ENCODE assay signal across 27 mouse cellular contexts in genomic region chr1:134549632-134550132, GRCm38 (mm10). TPM values are rescaled to one million over a fixed set of nuclear protein-coding genes. Genes with fewer than 3 reads are reported as not detected.
A peak's percentile ranks its signal among the peaks of the same experiment; 100 is the strongest.
DNase-seq lines count a peak whose midpoint lies in the region; ATAC-seq and TF ChIP-seq lines count a peak whose summit lies in the region.
"Had no signal": no experiment of that assay in that cellular context is flagged by ENCODE, and none has a peak within 500 bp of the region (broad histone marks: within the 10 kb centered on the region; RNA-seq: fewer than 3 reads in every experiment).

TSS of gene Mgat4e (minus strand) at chr1:134549682.

- no peaks in the 10 kb centered on the region for H3K36me3 ChIP-seq in heart, embryonic 12.5 days
- no peaks in the 10 kb centered on the region for H3K36me3 ChIP-seq in heart, embryonic 10.5 days
- no peaks in the 10 kb centered on the region for H3K36me3 ChIP-seq in E14TG2a.4 (ENCODE audit: insufficient read depth, low read length)
- no peaks in the 10 kb centered on the region for H3K36me3 ChIP-seq in ES-E14 (ENCODE audit: control insufficient read depth, insufficient read depth, low read length, poor library complexity, severe bottlenecking)
- H3K36me3 ChIP-seq: embryonic facial prominence, embryonic 13.5 days; forebrain, embryonic 12.5 days; heart, embryonic 13.5 days; hindbrain, embryonic 15.5 days had no signal

- H3K9ac ChIP-seq in heart, embryonic 12.5 days: 0 out of 2 replicates have a peak within 1 kb of the TSS, but pooled peaks have one; percentile 24
- no peak within 1 kb of the TSS for H3K9ac ChIP-seq in ES-E14 (ENCODE audit: insufficient read depth, low read depth, low read length, poor library complexity, severe bottlenecking)
- H3K9ac ChIP-seq: embryonic facial prominence, embryonic 13.5 days; forebrain, embryonic 12.5 days; heart, embryonic 13.5 days; hindbrain, embryonic 15.5 days had no signal

- no peak within 1 kb of the TSS for H3K27ac ChIP-seq in heart, embryonic 12.5 days (ENCODE audit: poor library complexity, severe bottlenecking)
- no peak within 1 kb of the TSS for H3K27ac ChIP-seq in heart, embryonic 10.5 days
- peak within 1 kb of the TSS; percentile 38; the same call in 1 of the 2 replicates for H3K27ac ChIP-seq in ES-E14 (ENCODE audit: insufficient read depth, low read depth, low read length, poor library complexity, severe bottlenecking)
- H3K27ac ChIP-seq: embryonic facial prominence, embryonic 13.5 days; forebrain, embryonic 12.5 days; heart, adult 2 months; heart, embryonic 13.5 days; hindbrain, embryonic 15.5 days had no signal

- in situ Hi-C loops in ES-E14 (cut with MboI; ENCODE audit: low sequenced_read_pairs in 2 of 2, unreplicated experiment in 2 of 2): no loop called here

- H3K27me3 ChIP-seq in heart, embryonic 12.5 days (replicated peaks): no peaks in the 10 kb centered on the region
- H3K27me3 ChIP-seq in heart, embryonic 10.5 days (ENCODE audit: insufficient read depth, poor library complexity, severe bottlenecking): no peaks in the 10 kb centered on the region
- no peaks in the 10 kb centered on the region for H3K27me3 ChIP-seq in E14TG2a.4 (ENCODE audit: insufficient read depth, low read length)
- H3K27me3 ChIP-seq: embryonic facial prominence, embryonic 13.5 days; heart, embryonic 13.5 days; hindbrain, embryonic 15.5 days had no signal

- no peak for DNase-seq in heart, embryonic 10.5 days (ENCODE audit: low spot score)
- no peak for DNase-seq in ES-E14 (ENCODE audit: low read depth, low spot score)
- no peak for DNase-seq in natural killer cell, adult 2 months (ENCODE audit: low spot score in 2 of 2)
- no peak for DNase-seq in ovary, postnatal 10 days (ENCODE audit: low spot score)
- DNase-seq: adrenal gland, postnatal 14 days; cerebellum, adult 11-12 months; cerebellum, adult 9-10 months; cerebellum, postnatal 25 days; gastrocnemius, postnatal 10 days; heart, adult 2 months; heart, postnatal 36 days had no signal

- no peak within 1 kb of the TSS for H3K4me2 ChIP-seq in heart, embryonic 12.5 days
- H3K4me2 ChIP-seq: embryonic facial prominence, embryonic 13.5 days; forebrain, embryonic 12.5 days; heart, embryonic 13.5 days; hindbrain, embryonic 15.5 days had no signal

- H3K4me3 ChIP-seq in heart, embryonic 12.5 days: no peak within 1 kb of the TSS
- H3K4me3 ChIP-seq in heart, embryonic 10.5 days: no peak within 1 kb of the TSS
- peak within 1 kb of the TSS; percentile 49 for H3K4me3 ChIP-seq in E14TG2a.4 (replicated peaks; ENCODE audit: low read length)
- H3K4me3 ChIP-seq in ES-E14 (ENCODE audit: insufficient read depth in 1 of 2, low read depth in 1 of 2, low read length in 2 of 2, poor library complexity in 1 of 2, severe bottlenecking in 1 of 2): peak within 1 kb of the TSS; percentile 20 to 34; a peak in 2 of 4 replicates
- H3K4me3 ChIP-seq: embryonic facial prominence, embryonic 13.5 days; forebrain, embryonic 12.5 days; heart, adult 2 months; heart, embryonic 13.5 days; hindbrain, embryonic 15.5 days had no signal

- TF ChIP-seq CTCF in E14TG2a.4 (conservative IDR thresholded peaks at IDR 0.05; ENCODE audit: low read length): no peak

- H3K9me3 ChIP-seq in heart, embryonic 12.5 days (replicated peaks): peaks cover 9% of the 10 kb centered on the region; the same call in 1 of the 2 replicates
- peaks cover 7% of the 10 kb centered on the region for H3K9me3 ChIP-seq in heart, embryonic 10.5 days
- peaks cover 17% of the 10 kb centered on the region for H3K9me3 ChIP-seq in E14TG2a.4 (ENCODE audit: low read length)
- H3K9me3 ChIP-seq in ES-E14 (ENCODE audit: control insufficient read depth, insufficient read depth, low read depth, low read length): no peaks in the 10 kb centered on the region
- H3K9me3 ChIP-seq: hindbrain, embryonic 15.5 days had no signal

- H3K4me1 ChIP-seq in heart, embryonic 12.5 days (replicated peaks): 0 out of 2 replicates have a peak, but pooled peaks cover 3% of the 10 kb centered on the region
- 0 out of 2 replicates have a peak, but pooled peaks cover 5% of the 10 kb centered on the region for H3K4me1 ChIP-seq in heart, embryonic 10.5 days
- H3K4me1 ChIP-seq in E14TG2a.4 (replicated peaks; ENCODE audit: low read depth, low read length) (peaks cover 71% of the 10 kb centered on the region), ES-E14 (ENCODE audit: control insufficient read depth in 2 of 2, insufficient read depth in 2 of 2, low read length in 2 of 2, poor library complexity in 1 of 2) (peaks cover 2 to 6% of the 10 kb centered on the region in 2 experiments; a peak in 2 of 4 replicates)
- H3K4me1 ChIP-seq: forebrain, embryonic 12.5 days; heart, embryonic 13.5 days; hindbrain, embryonic 15.5 days had no signal

- 44% methylated on average over 7 of the region's 7 CpGs for WGBS in heart, embryonic 12.5 days
- WGBS in heart, embryonic 10.5 days: 32% methylated on average over 7 of the region's 7 CpGs

- ATAC-seq in heart, embryonic 12.5 days (ENCODE audit: insufficient number of reproducible peaks, low FRiP score): no peak
- peak; percentile 42; the same call in 1 of the 2 replicates for ATAC-seq in common myeloid progenitor, adult 5-6 weeks (replicated peaks; ENCODE audit: low read depth, poor library complexity, severe bottlenecking)
- ATAC-seq: activated CD4-positive, CD25-positive, alpha-beta regulatory T cell, adult 4 months; forebrain, embryonic 16.5 days; inflammation-experienced regulatory T-cells, adult 6 months had no signal

TF ChIP-seq in ES-E14, 5 proteins besides CTCF, POLR2A, EP300 and RAD21:
- no peak for TF ChIP-seq MAFK (IDR thresholded peaks at IDR 0.05; ENCODE audit: insufficient read depth, low read depth, low read length)

RNA-seq across cellular contexts. Expression of gene Mgat4e, which starts in this region (rescaled TPM):
- not detected in 2 replicates for polyA plus RNA-seq in heart, embryonic 12.5 days (2016; fragmentation: Nextera tagmentation; extraction: Ambion mirVana)
- not detected in 2 replicates for polyA plus RNA-seq in heart, embryonic 10.5 days (2016; fragmentation: Nextera tagmentation; extraction: Ambion mirVana)
- 0.76 and 2.1 TPM in 2 replicates for total RNA-seq in ES-E14 (2012; rRNA removed)
- total RNA-seq in common myeloid progenitor, adult 5-6 weeks (2017): not detected in 2 replicates
- total RNA-seq: adrenal gland, adult 18-20 months; adrenal gland, postnatal 14 days; gastrocnemius, postnatal 10 days; gastrocnemius, postnatal 4 days; heart, adult 2 months; heart, postnatal 36 days had no signal
- polyA plus RNA-seq: activated CD4-positive, CD25-positive, alpha-beta regulatory T cell, adult 4 months; C2C12; embryonic facial prominence, embryonic 13.5 days; forebrain, embryonic 12.5 days; forebrain, embryonic 16.5 days; frontal cortex, adult 2 months; heart, adult 2 months; heart, embryonic 13.5 days; heart, postnatal 0 days; hindbrain, embryonic 11.5 days; hindbrain, embryonic 15.5 days; inflammation-experienced regulatory T-cells, adult 6 months had no signal

Comparison
In these comparisons a context has a peak if more than half of its experiments do, and no peak if none do; other contexts are left out.
1. Peak in ATAC-seq in common myeloid progenitor, adult 5-6 weeks; RNA of the gene not detected or under 1 TPM.
2. H3K4me3 ChIP-seq: peak in E14TG2a.4 (single experiment) and ES-E14 (2 of 2); none in heart, embryonic 12.5 days (single experiment) and heart, embryonic 10.5 days (single experiment).